Mouse (Mus musculus): ENCODE measurements around the gene Npvf. TPM values are rescaled to one million over a fixed set of nuclear protein-coding genes. Genes with fewer than 3 reads are reported as not detected.
"Not testable (repeated sequence)": the region's sequence is repeated elsewhere in the genome, so short reads cannot be mapped to it uniquely, and the experiment has no call there.

Npvf gene
- polyA plus RNA-seq, 1 experiment from 2014 or later, result 0.29 TPM

GRCm38 (mm10) chr6:50655925-50656324 lies 1.7 kb upstream of the Npvf start:
- DNase-seq (ENCODE audit: low spot score), result no peak
- ATAC-seq (ENCODE audit: low read depth), result no peak
- Histone ChIP-seq H3K36me3 (ENCODE audit: control insufficient read depth, insufficient read depth, low read length) (no peaks in the 10 kb centered on the region), H3K9ac (ENCODE audit: low read depth, low read length) (no peak overlapping the region), H3K4me2 (ENCODE audit: low read depth, low read length) (no peak overlapping the region), H3K27me3 (replicated peaks; ENCODE audit: control insufficient read depth, insufficient read depth, low read length) (no peaks in the 10 kb centered on the region), H3K27ac (replicated peaks; ENCODE audit: low read depth, low read length) (no peak overlapping the region), H3K4me1 (ENCODE audit: control insufficient read depth, insufficient read depth, low read length) (peaks cover 7% of the 10 kb centered on the region), H3K4me3 (ENCODE audit: low read depth, low read length) (no peak overlapping the region), H3K9me3 (ENCODE audit: control insufficient read depth, low read length) (no peaks in the 10 kb centered on the region)
- WGBS, result 82% methylated on average over 3 of the region's 3 CpGs

GRCm38 (mm10) chr6:50647656-50648055 lies 6.6 kb downstream of the Npvf start:
- Histone ChIP-seq H3K27ac (replicated peaks; ENCODE audit: low read depth, low read length) (no peak overlapping the region), H3K4me1 (ENCODE audit: control insufficient read depth, insufficient read depth, low read length) (peaks cover 6% of the 10 kb centered on the region; the same call in 1 of the 2 replicates), H3K4me2 (ENCODE audit: low read depth, low read length) (no peak overlapping the region), H3K36me3 (ENCODE audit: control insufficient read depth, insufficient read depth, low read length) (no peaks in the 10 kb centered on the region), H3K9ac (ENCODE audit: low read depth, low read length) (no peak overlapping the region), H3K4me3 (ENCODE audit: low read depth, low read length) (no peak overlapping the region), H3K9me3 (ENCODE audit: control insufficient read depth, low read length) (no peaks in the 10 kb centered on the region), H3K27me3 (replicated peaks; ENCODE audit: control insufficient read depth, insufficient read depth, low read length) (no peaks in the 10 kb centered on the region)
- ATAC-seq (ENCODE audit: low read depth), result no peak
- WGBS, result 56% methylated on average over 6 of the region's 6 CpGs
- peak; percentile 29 for DNase-seq (ENCODE audit: low spot score)

- Histone ChIP-seq H3K9me3 (ENCODE audit: control insufficient read depth, low read length) (no peaks in the 10 kb centered on the region), H3K9ac (ENCODE audit: low read depth, low read length) (no peak overlapping the region), H3K27ac (replicated peaks; ENCODE audit: low read depth, low read length) (no peak overlapping the region), H3K4me2 (ENCODE audit: low read depth, low read length) (no peak overlapping the region), H3K27me3 (replicated peaks; ENCODE audit: control insufficient read depth, insufficient read depth, low read length) (no peaks in the 10 kb centered on the region), H3K36me3 (ENCODE audit: control insufficient read depth, insufficient read depth, low read length) (no peaks in the 10 kb centered on the region), H3K4me1 (ENCODE audit: control insufficient read depth, insufficient read depth, low read length) (peaks cover 10% of the 10 kb centered on the region; the same call in 1 of the 2 replicates), H3K4me3 (ENCODE audit: low read depth, low read length) (no peak overlapping the region)
- WGBS, result 37% methylated on average over 3 of the region's 3 CpGs
- DNase-seq (ENCODE audit: low spot score) (no peak), ATAC-seq (ENCODE audit: low read depth) (no peak)
Observed at GRCm38 (mm10) chr6:50646659-50647058, 7.6 kb downstream of the Npvf start.

GRCm38 (mm10) chr6:50644701-50645100 lies 9.5 kb downstream of the Npvf start:
- H3K27me3 ChIP-seq (replicated peaks; ENCODE audit: control insufficient read depth, insufficient read depth, low read length), result no peaks in the 10 kb centered on the region
- 50% methylated on average over 3 of the region's 3 CpGs for WGBS

GRCm38 (mm10) chr6:50641898-50642297 lies 12.3 kb downstream of the Npvf start:
- H3K27ac ChIP-seq (replicated peaks; ENCODE audit: low read depth, low read length), result no peak overlapping the region
- no peak overlapping the region for H3K9ac ChIP-seq (ENCODE audit: low read depth, low read length)
- no peaks in the 10 kb centered on the region for H3K27me3 ChIP-seq (replicated peaks; ENCODE audit: control insufficient read depth, insufficient read depth, low read length)
- H3K4me1 ChIP-seq (ENCODE audit: control insufficient read depth, insufficient read depth, low read length), result peaks cover 10% of the 10 kb centered on the region; the same call in 1 of the 2 replicates
- DNase-seq (ENCODE audit: low spot score), result peak; percentile 44
- H3K4me3 ChIP-seq (ENCODE audit: low read depth, low read length), result no peak overlapping the region
- H3K36me3 ChIP-seq (ENCODE audit: control insufficient read depth, insufficient read depth, low read length), result no peaks in the 10 kb centered on the region
- 0 out of 2 replicates have a peak, but pooled peaks have one; percentile 44 for ATAC-seq (ENCODE audit: low read depth)
- 26% methylated on average over 5 of the region's 5 CpGs for WGBS
- H3K4me2 ChIP-seq (ENCODE audit: low read depth, low read length), result no peak overlapping the region
- H3K9me3 ChIP-seq (ENCODE audit: control insufficient read depth, low read length), result no peaks in the 10 kb centered on the region

More at GRCm38 (mm10) chr6:50644701-50645100, 9.5 kb downstream of the Npvf start:
- no peaks in the 10 kb centered on the region for H3K9me3 ChIP-seq (ENCODE audit: control insufficient read depth, low read length)
- DNase-seq (ENCODE audit: low spot score), result peak; percentile 36
- no peak overlapping the region for H3K9ac ChIP-seq (ENCODE audit: low read depth, low read length)
- H3K36me3 ChIP-seq (ENCODE audit: control insufficient read depth, insufficient read depth, low read length), result no peaks in the 10 kb centered on the region
- ATAC-seq (ENCODE audit: low read depth), result no peak
- no peak overlapping the region for H3K27ac ChIP-seq (replicated peaks; ENCODE audit: low read depth, low read length)
- no peak overlapping the region for H3K4me3 ChIP-seq (ENCODE audit: low read depth, low read length)
- H3K4me1 ChIP-seq (ENCODE audit: control insufficient read depth, insufficient read depth, low read length), result peaks cover 10% of the 10 kb centered on the region; the same call in 1 of the 2 replicates
- no peak overlapping the region for H3K4me2 ChIP-seq (ENCODE audit: low read depth, low read length)

GRCm38 (mm10) chr6:50640377-50640776 lies 13.9 kb downstream of the Npvf start:
- Histone ChIP-seq H3K27me3 (replicated peaks; ENCODE audit: control insufficient read depth, insufficient read depth, low read length) (no peaks in the 10 kb centered on the region), H3K27ac (replicated peaks; ENCODE audit: low read depth, low read length) (no peak overlapping the region), H3K4me2 (ENCODE audit: low read depth, low read length) (no peak overlapping the region), H3K9ac (ENCODE audit: low read depth, low read length) (no peak overlapping the region), H3K4me3 (ENCODE audit: low read depth, low read length) (no peak overlapping the region), H3K36me3 (ENCODE audit: control insufficient read depth, insufficient read depth, low read length) (no peaks in the 10 kb centered on the region), H3K4me1 (ENCODE audit: control insufficient read depth, insufficient read depth, low read length) (peaks cover 10% of the 10 kb centered on the region; the same call in 1 of the 2 replicates), H3K9me3 (ENCODE audit: control insufficient read depth, low read length) (no peaks in the 10 kb centered on the region)
- no peak for DNase-seq (ENCODE audit: low spot score)
- WGBS, result 69% methylated on average over 4 of the region's 4 CpGs
- ATAC-seq (ENCODE audit: low read depth), result no peak

- H3K4me1 ChIP-seq (ENCODE audit: control insufficient read depth, insufficient read depth, low read length), result peaks cover 4% of the 10 kb centered on the region; the same call in 1 of the 2 replicates
- H3K4me3 ChIP-seq (ENCODE audit: low read depth, low read length), result no peak overlapping the region
- no peaks in the 10 kb centered on the region for H3K27me3 ChIP-seq (replicated peaks; ENCODE audit: control insufficient read depth, insufficient read depth, low read length)
- H3K9me3 ChIP-seq (ENCODE audit: control insufficient read depth, low read length), result no peaks in the 10 kb centered on the region
- no peak for DNase-seq (ENCODE audit: low spot score)
- 48% methylated on average over 2 of the region's 2 CpGs for WGBS
- no peak overlapping the region for H3K9ac ChIP-seq (ENCODE audit: low read depth, low read length)
- ATAC-seq (ENCODE audit: low read depth), result no peak
- no peak overlapping the region for H3K4me2 ChIP-seq (ENCODE audit: low read depth, low read length)
- H3K36me3 ChIP-seq (ENCODE audit: control insufficient read depth, insufficient read depth, low read length), result no peaks in the 10 kb centered on the region
- H3K27ac ChIP-seq (replicated peaks; ENCODE audit: low read depth, low read length), result no peak overlapping the region
Observed at GRCm38 (mm10) chr6:50639656-50640055, 14.6 kb downstream of the Npvf start.

GRCm38 (mm10) chr6:50626170-50626569 lies 28.1 kb downstream of the Npvf start:
- not testable (repeated sequence) for H3K4me1 ChIP-seq (ENCODE audit: control insufficient read depth, insufficient read depth, low read length); H3K9ac ChIP-seq (ENCODE audit: low read depth, low read length); H3K4me3 ChIP-seq (ENCODE audit: low read depth, low read length); H3K9me3 ChIP-seq (ENCODE audit: control insufficient read depth, low read length); H3K36me3 ChIP-seq (ENCODE audit: control insufficient read depth, insufficient read depth, low read length); ATAC-seq (ENCODE audit: low read depth); DNase-seq (ENCODE audit: low spot score); H3K27me3 ChIP-seq (replicated peaks; ENCODE audit: control insufficient read depth, insufficient read depth, low read length); H3K4me2 ChIP-seq (ENCODE audit: low read depth, low read length); H3K27ac ChIP-seq (replicated peaks; ENCODE audit: low read depth, low read length)
- WGBS, result 67% methylated on average over 2 of the region's 2 CpGs

- not testable (repeated sequence) for DNase-seq (ENCODE audit: low spot score); H3K4me2 ChIP-seq (ENCODE audit: low read depth, low read length); H3K27ac ChIP-seq (replicated peaks; ENCODE audit: low read depth, low read length); H3K36me3 ChIP-seq (ENCODE audit: control insufficient read depth, insufficient read depth, low read length); H3K27me3 ChIP-seq (replicated peaks; ENCODE audit: control insufficient read depth, insufficient read depth, low read length); H3K4me1 ChIP-seq (ENCODE audit: control insufficient read depth, insufficient read depth, low read length); H3K9me3 ChIP-seq (ENCODE audit: control insufficient read depth, low read length); ATAC-seq (ENCODE audit: low read depth); H3K9ac ChIP-seq (ENCODE audit: low read depth, low read length); H3K4me3 ChIP-seq (ENCODE audit: low read depth, low read length)
- 81% methylated on average over 1 of the region's 1 CpGs for WGBS
Observed at GRCm38 (mm10) chr6:50618273-50618672, 36.0 kb downstream of the Npvf start.

Data from embryonic facial prominence, embryonic 14.5 days (tissue).